Mouse (Mus musculus) embryonic fibroblast, embryonic 13.5 days (primary cell): ENCODE results near the gene Dpp6. TPM values are rescaled to one million over a fixed set of nuclear protein-coding genes. Genes with fewer than 3 reads are reported as not detected.

Experiments used
- H3K27ac ChIP-seq: 2 replicates; pipeline ENCODE4 v1.5.1; 2012; ENCODE audit warnings: low read length, control low read depth, inconsistent platforms; ENCODE audit not compliant: insufficient read depth
- H3K4me1 ChIP-seq: 2 replicates; pipeline ENCODE4 v1.6.1; 2011; ENCODE audit warnings: low read length; ENCODE audit not compliant: control insufficient read depth, insufficient read depth
- H3K4me3 ChIP-seq: 2 replicates; pipeline ENCODE4 v1.5.1; 2011; ENCODE audit warnings: mild to moderate bottlenecking, control low read depth, low read length; ENCODE audit not compliant: insufficient read depth
- CTCF ChIP-seq: IDR thresholded peaks from 2 replicates; pipeline ENCODE4 v1.5.1; 2011; ENCODE audit warnings: mild to moderate bottlenecking, control low read depth, low read length, moderate library complexity, borderline replicate concordance; ENCODE audit not compliant: insufficient read depth
- POLR2A ChIP-seq: IDR thresholded peaks from 2 replicates; pipeline ENCODE4 v1.6.1; 2011; ENCODE audit warnings: low read depth, mild to moderate bottlenecking, control low read depth, low read length, moderate library complexity
- polyA plus RNA-seq: library from polyadenylated mRNA; stranded (reverse); fragments of >200 nt; gene quantifications from 2 replicates; pipeline ENCODE4 v1.2.4, GENCODE M21; 2011; ENCODE audit warnings: low read depth; ENCODE audit not compliant: missing spikeins, insufficient read length

Dpp6 gene
- polyA plus RNA-seq, 1 experiment, result 0.14 TPM

DNA sequence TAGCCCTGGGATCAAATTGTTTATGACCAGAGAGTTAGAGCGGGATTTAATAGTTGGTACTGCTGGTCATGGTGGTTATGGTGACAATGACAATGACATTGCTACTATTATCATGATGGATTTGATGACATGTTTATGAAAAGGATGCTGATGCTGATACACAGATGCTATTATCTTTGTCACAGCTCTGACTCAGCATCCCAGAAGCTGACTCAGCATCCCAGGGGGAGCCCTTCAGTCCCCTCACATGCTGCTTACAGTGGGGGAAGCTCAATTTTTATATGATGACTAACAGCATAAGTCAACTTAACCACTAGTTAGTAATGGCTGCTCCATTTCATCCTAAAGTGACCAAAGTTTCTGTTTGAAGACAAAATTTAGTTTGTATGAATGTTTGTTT is 862.1 kb downstream of the Dpp6 start:
- TF ChIP-seq CTCF, result no peak
- no peak for TF ChIP-seq POLR2A
- Histone ChIP-seq H3K4me3 (no peak overlapping the region), H3K27ac (no peak overlapping the region), H3K4me1 (no peaks in the 10 kb centered on the region)

GRCm38 (mm10) chr5:27680476-27680875 is 863.5 kb downstream of the Dpp6 start:
- Histone ChIP-seq H3K27ac (no peak overlapping the region), H3K4me1 (no peaks in the 10 kb centered on the region), H3K4me3 (no peak overlapping the region)
- TF ChIP-seq CTCF, result no peak; the same call in 1 of the 2 replicates
- TF ChIP-seq POLR2A, result no peak

- no peak for TF ChIP-seq POLR2A
- TF ChIP-seq CTCF, result no peak
- Histone ChIP-seq H3K4me3 (no peak overlapping the region), H3K27ac (no peak overlapping the region), H3K4me1 (no peaks in the 10 kb centered on the region)
Measured at GRCm38 (mm10) chr5:27685162-27685561, 868.2 kb downstream of the Dpp6 start.

DNA sequence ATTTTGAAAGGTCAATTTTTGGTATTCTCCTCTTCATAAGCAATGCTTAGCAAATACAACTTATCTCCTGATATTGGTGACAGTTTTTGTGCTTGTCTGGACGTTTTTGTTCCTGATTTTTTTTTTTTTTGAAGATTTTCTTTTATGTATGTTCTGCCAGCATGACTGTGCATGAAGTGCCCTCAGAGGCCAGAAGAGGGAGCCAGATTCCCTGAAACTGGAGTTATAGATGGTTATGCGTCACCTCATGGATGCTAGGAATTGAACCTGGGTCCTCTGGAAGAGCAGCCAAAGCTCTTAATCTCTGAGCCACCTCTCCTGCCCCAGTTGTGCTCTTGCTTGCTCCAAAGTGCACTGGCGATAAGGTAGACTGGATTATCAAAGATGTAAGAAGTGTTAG is 868.9 kb downstream of the Dpp6 start:
- Histone ChIP-seq H3K4me1 (no peaks in the 10 kb centered on the region), H3K27ac (no peak overlapping the region), H3K4me3 (no peak overlapping the region)
- no peak for TF ChIP-seq CTCF
- no peak for TF ChIP-seq POLR2A

DNA sequence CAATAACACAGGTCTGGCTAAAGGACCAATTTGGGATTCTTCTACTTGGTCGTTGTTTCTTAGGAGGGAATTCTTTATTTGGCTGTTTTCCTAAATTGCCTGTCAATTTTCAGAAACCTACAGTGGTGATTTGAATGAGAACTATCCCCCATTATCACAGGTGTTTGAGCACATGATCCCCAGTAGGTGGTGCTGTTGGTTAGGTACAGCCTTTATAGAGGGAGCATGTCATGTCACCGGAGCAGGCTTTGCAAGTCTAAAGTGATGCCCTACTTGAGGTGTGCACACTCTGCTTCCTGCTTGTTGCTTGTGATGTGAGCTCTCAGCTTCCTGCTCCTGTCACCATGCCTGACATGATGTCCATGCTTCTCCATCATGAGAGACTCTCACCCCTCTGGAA is 870.3 kb downstream of the Dpp6 start:
- TF ChIP-seq POLR2A, result no peak
- TF ChIP-seq CTCF, result no peak
- Histone ChIP-seq H3K27ac (no peak overlapping the region), H3K4me1 (no peaks in the 10 kb centered on the region), H3K4me3 (no peak overlapping the region)

DNA sequence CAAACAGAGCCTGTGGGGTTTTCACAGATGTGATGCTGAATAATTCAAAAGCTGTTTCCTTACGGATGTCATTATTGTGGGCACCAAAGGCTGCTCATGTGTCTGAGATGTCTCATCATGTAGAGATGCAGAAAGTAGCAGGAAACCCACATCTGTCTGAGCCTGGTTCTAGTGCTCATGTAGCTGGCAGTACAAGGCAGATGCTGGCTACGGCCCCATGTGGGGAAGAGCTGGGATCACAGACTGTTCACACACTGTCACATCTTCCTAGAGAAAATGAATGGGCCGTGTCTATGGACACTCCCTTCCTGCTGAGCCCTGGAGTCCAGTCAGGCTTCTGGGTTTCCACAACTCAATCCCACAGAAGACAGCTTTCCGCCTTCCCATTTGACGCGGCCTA is 885.5 kb downstream of the Dpp6 start:
- Histone ChIP-seq H3K4me1 (no peaks in the 10 kb centered on the region), H3K4me3 (no peak overlapping the region), H3K27ac (no peak overlapping the region)
- no peak for TF ChIP-seq POLR2A
- no peak for TF ChIP-seq CTCF

DNA sequence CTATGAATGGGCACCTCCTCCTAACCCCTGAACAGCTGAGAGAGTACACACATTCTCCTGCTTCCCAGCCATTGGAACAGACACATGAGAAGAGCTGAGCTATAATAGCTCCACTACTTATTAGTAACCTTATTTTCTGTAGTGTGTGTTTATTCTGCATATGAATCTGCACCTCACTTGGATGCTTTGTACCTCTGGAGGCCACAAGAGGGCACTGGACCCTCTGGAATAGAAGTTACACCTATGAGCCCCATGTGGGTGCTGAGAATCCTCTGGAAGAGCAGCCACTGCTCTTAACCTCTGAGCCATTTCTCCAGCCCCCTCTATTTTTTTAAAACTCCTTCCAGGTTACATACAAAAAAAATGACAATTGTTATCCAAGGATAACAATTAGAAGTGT is 888.0 kb downstream of the Dpp6 start:
- Histone ChIP-seq H3K4me3 (no peak overlapping the region), H3K4me1 (no peaks in the 10 kb centered on the region)
- TF ChIP-seq CTCF (no peak), POLR2A (no peak)

GRCm38 (mm10) chr5:27706551-27706950 is 889.5 kb downstream of the Dpp6 start:
- no peak overlapping the region for H3K4me3 ChIP-seq
- no peak overlapping the region for H3K27ac ChIP-seq
- no peaks in the 10 kb centered on the region for H3K4me1 ChIP-seq
- TF ChIP-seq CTCF, result no peak
- TF ChIP-seq POLR2A, result no peak

More for the DNA sequence above, 888.0 kb downstream of the Dpp6 start:
- H3K27ac ChIP-seq, result no peak overlapping the region

DNA sequence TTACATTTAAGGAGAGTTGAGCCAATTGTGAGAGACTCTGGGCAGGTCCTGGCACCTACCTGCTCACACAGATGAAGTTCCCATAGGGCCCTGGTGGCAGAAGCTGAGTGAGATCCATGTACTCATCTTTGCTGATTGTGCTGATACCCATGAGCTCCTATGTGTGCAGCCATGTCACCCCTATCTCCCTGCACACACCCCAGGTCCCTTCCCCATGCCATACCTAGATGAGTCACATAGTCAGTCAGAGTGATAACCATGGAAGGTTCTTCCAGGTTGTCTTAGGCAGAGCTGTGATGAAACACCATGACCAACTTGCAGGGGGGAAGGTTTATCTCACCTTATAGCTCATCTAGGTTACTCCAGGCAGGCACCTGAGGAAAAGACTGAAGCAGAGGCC is 890.3 kb downstream of the Dpp6 start:
- no peak for TF ChIP-seq POLR2A
- no peak for TF ChIP-seq CTCF
- no peaks in the 10 kb centered on the region for H3K4me1 ChIP-seq
- no peak overlapping the region for H3K27ac ChIP-seq
- no peak overlapping the region for H3K4me3 ChIP-seq

GRCm38 (mm10) chr5:27708209-27708608 is 891.2 kb downstream of the Dpp6 start:
- TF ChIP-seq POLR2A (no peak), CTCF (no peak)
- H3K4me1 ChIP-seq, result no peaks in the 10 kb centered on the region
- no peak overlapping the region for H3K27ac ChIP-seq
- no peak overlapping the region for H3K4me3 ChIP-seq
